Mouse (Mus musculus) central nervous system, embryonic 14 days (tissue): ENCODE results near the gene Olfr11. TPM values are rescaled to one million over a fixed set of nuclear protein-coding genes. Genes with fewer than 3 reads are reported as not detected.

ENCODE experiments used
- polyA plus RNA-seq: library from polyadenylated mRNA; depleted of rRNA; stranded (reverse); fragments of >200 nt; gene quantifications from 2 replicates; pipeline ENCODE4 v1.2.3, GENCODE M21; 2012; rRNA removed

The Olfr11 gene
- polyA plus RNA-seq, result not detected in 2 replicates

GRCm38 (mm10) chr13:21642418-21642817 is at the start of gene Olfr11:
Gene Olfr11 (minus strand): TSS chr13:21642518.

GRCm38 (mm10) chr13:21677305-21677704 is 35.0 kb upstream of the Olfr11 start, which contains the start of gene Olfr1360:
Gene Olfr1360 (minus strand): TSS chr13:21677405.

DNA sequence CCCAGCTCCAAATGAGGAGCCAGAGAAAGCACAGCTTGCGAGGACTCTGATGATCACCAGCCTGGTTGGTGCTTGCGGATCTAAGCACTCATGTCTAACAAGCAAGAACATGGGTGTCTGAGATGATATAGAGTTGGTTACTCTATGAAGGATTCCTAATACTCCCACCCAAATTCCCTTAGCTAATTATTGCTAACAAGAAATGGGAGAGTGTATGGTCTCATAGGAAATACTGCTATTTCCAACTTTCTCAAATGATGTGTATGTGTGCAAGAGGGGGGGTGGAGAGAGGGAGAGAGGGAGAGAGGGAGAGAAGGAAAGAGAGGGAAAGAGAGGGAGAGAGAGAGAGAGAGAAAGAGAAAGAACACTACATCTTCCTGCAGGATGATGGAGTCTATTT is 21.0 kb upstream of the Olfr11 start, which contains the start of gene Olfr1361:
Olfr1361 (minus strand) TSS at position 101 of the 400 bp plus-strand sequence.

DNA sequence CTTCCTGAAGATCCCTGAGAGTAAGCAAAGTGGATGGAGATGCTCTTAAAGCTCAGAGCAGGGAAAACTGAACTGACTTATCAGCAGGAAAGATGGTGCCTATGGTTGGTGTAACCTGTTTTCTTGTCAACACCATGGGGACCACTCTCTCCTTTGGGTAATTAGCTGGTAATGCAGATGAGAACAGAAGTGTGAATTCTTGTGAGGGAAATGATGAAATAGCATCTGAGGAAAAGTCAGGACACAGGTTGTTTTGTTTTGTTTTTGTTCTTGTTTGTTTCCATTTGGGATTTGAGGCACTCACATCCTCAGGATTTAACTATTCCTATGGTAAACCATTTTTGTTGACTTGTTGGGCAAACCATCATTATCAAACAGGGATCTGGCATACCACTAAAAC is 28.4 kb downstream of the Olfr11 start, which contains the start of gene Olfr1362:
Olfr1362 (minus strand) TSS at position 101 of the 400 bp plus-strand sequence.

Other genes starting within 250 kb of the Olfr11 start
- gene Zkscan3, start 239.8 kb downstream of the Olfr11 start, polyA plus RNA-seq, result 74.8 and 89.9 TPM in 2 replicates
- 4.3 and 4.4 TPM in 2 replicates for gene Pgbd1, start 201.5 kb downstream of the Olfr11 start, polyA plus RNA-seq
- gene Zscan26, start 188.8 kb downstream of the Olfr11 start, polyA plus RNA-seq, result 38.9 and 40.7 TPM in 2 replicates
- 0.96 and 0.98 TPM in 2 replicates for gene Nkapl, start 174.0 kb downstream of the Olfr11 start, polyA plus RNA-seq
- gene Zkscan4, start 163.6 kb downstream of the Olfr11 start, polyA plus RNA-seq, result 5.1 and 5.3 TPM in 2 replicates
- gene Gm10065, start 163.1 kb downstream of the Olfr11 start, polyA plus RNA-seq, result not detected in 2 replicates
- 0.29 and 0.33 TPM in 2 replicates for gene AK157302, start 147.3 kb downstream of the Olfr11 start, polyA plus RNA-seq
- gene Gm11273, start 141.1 kb downstream of the Olfr11 start, polyA plus RNA-seq, result 4.1 and 4.4 TPM in 2 replicates
- 10.2 and 11.0 TPM in 2 replicates for gene Zkscan8, start 111.4 kb downstream of the Olfr11 start, polyA plus RNA-seq
- not detected in 2 replicates for gene Olfr1366, start 99.7 kb downstream of the Olfr11 start, polyA plus RNA-seq
- not detected in 2 replicates for gene Olfr1535, start 82.6 kb downstream of the Olfr11 start, polyA plus RNA-seq
- gene Olfr1364, start 60.8 kb downstream of the Olfr11 start, polyA plus RNA-seq, result not detected in 2 replicates
- not detected in 2 replicates for gene Olfr1362, start 28.5 kb downstream of the Olfr11 start, polyA plus RNA-seq
- gene Olfr1361, start 20.9 kb upstream of the Olfr11 start, polyA plus RNA-seq, result not detected in 2 replicates
- gene Olfr1360, start 34.9 kb upstream of the Olfr11 start, polyA plus RNA-seq, result not detected in 2 replicates
- gene Olfr1359, start 55.6 kb upstream of the Olfr11 start, polyA plus RNA-seq, result not detected in 2 replicates
- 6.6 and 13.7 TPM in 2 replicates for gene Hist1h2bl, start 73.6 kb upstream of the Olfr11 start, polyA plus RNA-seq
- 11.5 and 14.4 TPM in 2 replicates for gene Hist1h2ai, start 73.9 kb upstream of the Olfr11 start, polyA plus RNA-seq
- 23.9 and 36.2 TPM in 2 replicates for gene Hist1h3h, start 75.1 kb upstream of the Olfr11 start, polyA plus RNA-seq
- 6.2 and 11.0 TPM in 2 replicates for gene Hist1h2bm, start 79.5 kb upstream of the Olfr11 start, polyA plus RNA-seq
- gene Hist1h4j, start 92.5 kb upstream of the Olfr11 start, polyA plus RNA-seq, result 11.4 and 17.3 TPM in 2 replicates
- gene Hist1h4k, start 108.0 kb upstream of the Olfr11 start, polyA plus RNA-seq, result 23.8 and 36.9 TPM in 2 replicates
- 18.5 and 25.0 TPM in 2 replicates for gene Hist1h2ak, start 111.3 kb upstream of the Olfr11 start, polyA plus RNA-seq
- gene Hist1h2bn, start 111.6 kb upstream of the Olfr11 start, polyA plus RNA-seq, result 5.4 and 11.4 TPM in 2 replicates
- 3.8 and 6.4 TPM in 2 replicates for gene Hist1h1b, start 138.1 kb upstream of the Olfr11 start, polyA plus RNA-seq
- gene Hist1h3i, start 140.9 kb upstream of the Olfr11 start, polyA plus RNA-seq, result 22.6 and 39.5 TPM in 2 replicates
- 4.9 and 9.4 TPM in 2 replicates for gene Hist1h2an, start 144.7 kb upstream of the Olfr11 start, polyA plus RNA-seq
- gene Hist1h2bp, start 144.9 kb upstream of the Olfr11 start, polyA plus RNA-seq, result 1.1 and 1.5 TPM in 2 replicates
- gene Hist1h2bq, start 167.7 kb upstream of the Olfr11 start, polyA plus RNA-seq, result 8.2 and 8.5 TPM in 2 replicates
- gene Hist1h2ao, start 167.9 kb upstream of the Olfr11 start, polyA plus RNA-seq, result 0.21 TPM in 1 of 2 replicates, not detected in the other
- 0.50 TPM in 1 of 2 replicates, not detected in the other for gene Hist1h4m, start 169.2 kb upstream of the Olfr11 start, polyA plus RNA-seq
- gene Hist1h4n, start 189.7 kb upstream of the Olfr11 start, polyA plus RNA-seq, result 20.1 and 31.8 TPM in 2 replicates
- 31.6 and 43.2 TPM in 2 replicates for gene Hist1h2ap, start 191.0 kb upstream of the Olfr11 start, polyA plus RNA-seq
- gene Hist1h2br, start 191.2 kb upstream of the Olfr11 start, polyA plus RNA-seq, result 3.8 and 12.2 TPM in 2 replicates